ENCODE assay signal across 29 mouse cellular contexts in genomic region chr2:58026740-58027139, GRCm38 (mm10). TPM values are rescaled to one million over a fixed set of nuclear protein-coding genes. Genes with fewer than 3 reads are reported as not detected.
DNase-seq lines count a peak whose midpoint lies in the region; ATAC-seq and TF ChIP-seq lines count a peak whose summit lies in the region.
"Had no signal": no experiment of that assay in that cellular context is flagged by ENCODE, and none has a peak within 500 bp of the region (broad histone marks: within the 10 kb centered on the region; RNA-seq: fewer than 3 reads in every experiment).

No protein-coding gene starts in this region.

- TF ChIP-seq EP300 in heart, postnatal 0 days (IDR thresholded peaks at IDR 0.05; ENCODE audit: low read depth), result no peak

- no peaks in the 10 kb centered on the region for H3K9me3 ChIP-seq in heart, postnatal 0 days (replicated peaks; ENCODE audit: control insufficient read depth, low read length)
- no peaks in the 10 kb centered on the region for H3K9me3 ChIP-seq in limb, embryonic 14.5 days (ENCODE audit: control insufficient read depth, low read length)
- no peaks in the 10 kb centered on the region for H3K9me3 ChIP-seq in limb, embryonic 10.5 days (replicated peaks)
- no peaks in the 10 kb centered on the region for H3K9me3 ChIP-seq in forebrain, embryonic 12.5 days
- H3K9me3 ChIP-seq: forebrain, embryonic 13.5 days; limb, embryonic 12.5 days; liver, embryonic 13.5 days; midbrain, embryonic 12.5 days had no signal

- H3K4me1 ChIP-seq in heart, postnatal 0 days (ENCODE audit: control insufficient read depth, insufficient read depth), result no peaks in the 10 kb centered on the region
- no peaks in the 10 kb centered on the region for H3K4me1 ChIP-seq in limb, embryonic 14.5 days (ENCODE audit: control insufficient read depth, insufficient read depth, low read length)
- H3K4me1 ChIP-seq in limb, embryonic 10.5 days, result no peaks in the 10 kb centered on the region
- H3K4me1 ChIP-seq in forebrain, embryonic 12.5 days, result no peaks in the 10 kb centered on the region
- H3K4me1 ChIP-seq: limb, embryonic 12.5 days; liver, embryonic 13.5 days; midbrain, embryonic 12.5 days had no signal

- intact Hi-C loops in heart, postnatal 10 days (cut with DNase I), result loop anchor here (5.0 kb wide), 1 partner anchor 641 kb away; no protein-coding TSS in a partner anchor

- no peak overlapping the region for H3K4me2 ChIP-seq in heart, postnatal 0 days (ENCODE audit: low read depth, low read length)
- no peak overlapping the region for H3K4me2 ChIP-seq in limb, embryonic 14.5 days (replicated peaks; ENCODE audit: low read depth, low read length, severe bottlenecking)
- no peak overlapping the region for H3K4me2 ChIP-seq in forebrain, embryonic 12.5 days
- H3K4me2 ChIP-seq: forebrain, embryonic 13.5 days; limb, embryonic 12.5 days; liver, embryonic 13.5 days; midbrain, embryonic 12.5 days had no signal

- no peaks in the 10 kb centered on the region for H3K36me3 ChIP-seq in heart, postnatal 0 days (replicated peaks; ENCODE audit: control insufficient read depth, insufficient read depth, low read length)
- H3K36me3 ChIP-seq in limb, embryonic 14.5 days (ENCODE audit: control insufficient read depth, insufficient read depth, low read length), result no peaks in the 10 kb centered on the region
- no peaks in the 10 kb centered on the region for H3K36me3 ChIP-seq in limb, embryonic 10.5 days
- no peaks in the 10 kb centered on the region for H3K36me3 ChIP-seq in forebrain, embryonic 12.5 days (replicated peaks)
- H3K36me3 ChIP-seq: limb, embryonic 12.5 days; liver, embryonic 13.5 days; midbrain, embryonic 12.5 days had no signal

- H3K4me3 ChIP-seq in heart, postnatal 0 days (ENCODE audit: low read depth, low read length), result no peak overlapping the region
- H3K4me3 ChIP-seq in limb, embryonic 14.5 days (replicated peaks; ENCODE audit: low read length), result no peak overlapping the region
- H3K4me3 ChIP-seq in limb, embryonic 10.5 days, result no peak overlapping the region
- no peak overlapping the region for H3K4me3 ChIP-seq in forebrain, embryonic 12.5 days (replicated peaks)
- H3K4me3 ChIP-seq: forebrain, embryonic 13.5 days; heart, adult 2 months; limb, embryonic 12.5 days; liver, embryonic 13.5 days; midbrain, embryonic 12.5 days had no signal

- no peak for TF ChIP-seq CTCF in heart, postnatal 0 days (IDR thresholded peaks at IDR 0.05; ENCODE audit: low read depth)

- no peak overlapping the region for H3K9ac ChIP-seq in heart, postnatal 0 days (replicated peaks; ENCODE audit: low read depth, low read length)
- H3K9ac ChIP-seq in limb, embryonic 14.5 days (ENCODE audit: low read depth, low read length, severe bottlenecking), result no peak overlapping the region
- no peak overlapping the region for H3K9ac ChIP-seq in forebrain, embryonic 12.5 days
- H3K9ac ChIP-seq: forebrain, embryonic 13.5 days; limb, embryonic 12.5 days; liver, embryonic 13.5 days; midbrain, embryonic 12.5 days had no signal

- no peak for ATAC-seq in heart, postnatal 0 days (ENCODE audit: insufficient read depth, low read depth)
- no peak for ATAC-seq in limb, embryonic 14.5 days (ENCODE audit: low FRiP score, low read depth)
- ATAC-seq in forebrain, embryonic 12.5 days (ENCODE audit: low FRiP score), result no peak
- ATAC-seq: forebrain, embryonic 13.5 days; hindbrain, embryonic 16.5 days; intestine, embryonic 16.5 days had no signal

- H3K27me3 ChIP-seq in heart, postnatal 0 days (ENCODE audit: control insufficient read depth, insufficient read depth, low read length), result no peaks in the 10 kb centered on the region
- no peaks in the 10 kb centered on the region for H3K27me3 ChIP-seq in limb, embryonic 14.5 days (ENCODE audit: control insufficient read depth, insufficient read depth, low read length)
- H3K27me3 ChIP-seq in limb, embryonic 10.5 days (ENCODE audit: low read depth, poor library complexity, severe bottlenecking), result no peaks in the 10 kb centered on the region
- H3K27me3 ChIP-seq in forebrain, embryonic 12.5 days, result no peaks in the 10 kb centered on the region
- H3K27me3 ChIP-seq: forebrain, embryonic 13.5 days; limb, embryonic 12.5 days; liver, embryonic 13.5 days had no signal

- no peak for TF ChIP-seq POLR2A in limb, embryonic 14.5 days (IDR thresholded peaks at IDR 0.05; ENCODE audit: borderline replicate concordance, extremely low read depth, insufficient read depth, insufficient read length)

- no peak overlapping the region for H3K27ac ChIP-seq in heart, postnatal 0 days (ENCODE audit: low read depth)
- H3K27ac ChIP-seq in limb, embryonic 14.5 days (replicated peaks; ENCODE audit: low read depth, low read length), result no peak overlapping the region
- no peak overlapping the region for H3K27ac ChIP-seq in limb, embryonic 10.5 days
- H3K27ac ChIP-seq in forebrain, embryonic 12.5 days, result no peak overlapping the region
- H3K27ac ChIP-seq: forebrain, embryonic 13.5 days; heart, adult 2 months; limb, embryonic 12.5 days; liver, embryonic 13.5 days; midbrain, embryonic 12.5 days had no signal

- 68% methylated on average over 5 of the region's 5 CpGs for WGBS in heart, postnatal 0 days
- 84% methylated on average over 5 of the region's 5 CpGs for WGBS in limb, embryonic 14.5 days
- WGBS in limb, embryonic 10.5 days, result 93% methylated on average over 5 of the region's 5 CpGs
- 90% methylated on average over 5 of the region's 5 CpGs for WGBS in forebrain, embryonic 12.5 days

- peak; percentile 20 for DNase-seq in heart, postnatal 0 days (ENCODE audit: low spot score)
- DNase-seq in heart, postnatal 10 days, result no peak
- peak; percentile 49 for DNase-seq in limb, embryonic 14.5 days (ENCODE audit: low spot score)
- no peak for DNase-seq in limb, embryonic 10.5 days (ENCODE audit: low spot score)
- DNase-seq in 3T3-L1 (ENCODE audit: low read depth, low spot score) (peak; percentile 35), MN1 (ENCODE audit: low spot score) (peak; percentile 71)
- DNase-seq in ovary, postnatal 36 days (ENCODE audit: low spot score), result no peak
- DNase-seq: adrenal gland, postnatal 25 days; cerebellum, adult 11-12 months; gastrocnemius, postnatal 36 days; heart, adult 2 months; kidney, postnatal 4 days; liver, embryonic 13.5 days; right cerebral cortex, postnatal 25 days; spleen, adult 18-20 months had no signal

RNA-seq across cellular contexts. Expression of gene Ermn, which starts 25.9 kb away (rescaled TPM):
- not detected in 2 replicates for total RNA-seq in heart, postnatal 0 days (2014; rRNA removed; ENCODE audit: low replicate concordance)
- polyA plus RNA-seq in heart, postnatal 0 days (2015; fragmentation: Nextera tagmentation; extraction: Ambion mirVana), result not detected in 2 replicates
- total RNA-seq in heart, postnatal 10 days (2021), result not detected
- polyA plus RNA-seq in limb, embryonic 14.5 days (2012; rRNA removed), result 0.03 and 0.05 TPM in 2 replicates
- polyA plus RNA-seq in limb, embryonic 14.5 days (2014; fragmentation: Nextera tagmentation; extraction: Ambion mirVana), result 0.10 and 0.14 TPM in 2 replicates
- 0.04 TPM in 1 of 2 replicates, not detected in the other for polyA plus RNA-seq in limb, embryonic 10.5 days (2016; fragmentation: Nextera tagmentation; extraction: Ambion mirVana)
- polyA plus RNA-seq in forebrain, embryonic 12.5 days (2016; fragmentation: Nextera tagmentation; extraction: Ambion mirVana), result 2.3 and 2.8 TPM in 2 replicates
- total RNA-seq: adrenal gland, postnatal 25 days; gastrocnemius, postnatal 36 days; heart, adult 2 months; hematopoietic stem cell, adult 5-6 weeks; megakaryocyte progenitor cell, adult 5-6 weeks; monocyte, adult 5-6 weeks; neutrophil, adult 5-6 weeks had no signal
- polyA plus RNA-seq: heart, adult 2 months; heart, embryonic 14.5 days; kidney, embryonic 14.5 days; liver, embryonic 13.5 days; testis, adult 2 months; urinary bladder, adult 2 months had no signal

RNA-seq across cellular contexts. Expression of gene Galnt5, which starts 29.1 kb away (rescaled TPM):
- total RNA-seq in heart, postnatal 0 days (2014; rRNA removed; ENCODE audit: low replicate concordance), result 0.08 and 0.73 TPM in 2 replicates
- polyA plus RNA-seq in heart, postnatal 0 days (2015; fragmentation: Nextera tagmentation; extraction: Ambion mirVana), result 0.27 and 0.37 TPM in 2 replicates
- total RNA-seq in heart, postnatal 10 days (2021), result under 1 TPM; 0.45 to 0.60 TPM
- 2.9 and 3.4 TPM in 2 replicates for polyA plus RNA-seq in limb, embryonic 14.5 days (2012; rRNA removed)
- 4.5 and 5.0 TPM in 2 replicates for polyA plus RNA-seq in limb, embryonic 14.5 days (2014; fragmentation: Nextera tagmentation; extraction: Ambion mirVana)
- polyA plus RNA-seq in limb, embryonic 10.5 days (2016; fragmentation: Nextera tagmentation; extraction: Ambion mirVana), result 1.9 and 3.0 TPM in 2 replicates
- polyA plus RNA-seq in forebrain, embryonic 12.5 days (2016; fragmentation: Nextera tagmentation; extraction: Ambion mirVana), result 0.18 and 0.34 TPM in 2 replicates
- total RNA-seq: adrenal gland, postnatal 25 days; heart, adult 2 months; monocyte, adult 5-6 weeks; neutrophil, adult 5-6 weeks had no signal
- polyA plus RNA-seq: forebrain, embryonic 13.5 days; testis, adult 2 months had no signal

Comparison
In these comparisons a context has a peak if more than half of its experiments do, and no peak if none do; other contexts are left out.
1. DNase-seq: peak in heart, postnatal 0 days (single experiment), limb, embryonic 14.5 days (single experiment), 3T3-L1 (single experiment) and MN1 (single experiment); none in heart, postnatal 10 days (0 of 2), limb, embryonic 10.5 days (single experiment) and ovary, postnatal 36 days (single experiment).